In genomic region chr11:100394353-100395074, GRCm38 (mm10) we compare ENCODE assay signal across 9 mouse cellular contexts. TPM values are rescaled to one million over a fixed set of nuclear protein-coding genes. Genes with fewer than 3 reads are reported as not detected.
DNase-seq lines count a peak whose midpoint lies in the region; ATAC-seq and TF ChIP-seq lines count a peak whose summit lies in the region.
"Had no signal": no experiment of that assay in that cellular context is flagged by ENCODE, and none has a peak within 500 bp of the region (broad histone marks: within the 10 kb centered on the region; RNA-seq: fewer than 3 reads in every experiment).

No protein-coding gene starts in this region.

- H3K27ac ChIP-seq in forebrain, postnatal 0 days (ENCODE audit: low read depth, low read length): no peak overlapping the region
- no peak overlapping the region for H3K27ac ChIP-seq in forebrain, embryonic 14.5 days (ENCODE audit: low read depth, low read length)
- peak overlapping the region; percentile 90; the same call in 1 of the 2 replicates for H3K27ac ChIP-seq in lung, embryonic 14.5 days (ENCODE audit: low read depth)
- no peak overlapping the region for H3K27ac ChIP-seq in neural tube, embryonic 13.5 days (replicated peaks)

- peak overlapping the region; percentile 78; the same call in 1 of the 2 replicates for H3K4me2 ChIP-seq in forebrain, postnatal 0 days (ENCODE audit: low read depth)
- H3K4me2 ChIP-seq in forebrain, embryonic 14.5 days (ENCODE audit: low read length): no peak overlapping the region
- H3K4me2 ChIP-seq in lung, embryonic 14.5 days: peak overlapping the region; percentile 78
- peak overlapping the region; percentile 71 for H3K4me2 ChIP-seq in neural tube, embryonic 13.5 days

- H3K9me3 ChIP-seq in forebrain, postnatal 0 days (ENCODE audit: low read length): no peaks in the 10 kb centered on the region
- H3K9me3 ChIP-seq in forebrain, embryonic 14.5 days (replicated peaks; ENCODE audit: control insufficient read depth, low read length): no peaks in the 10 kb centered on the region
- no peaks in the 10 kb centered on the region for H3K9me3 ChIP-seq in lung, embryonic 14.5 days (ENCODE audit: low read depth, low read length)
- H3K9me3 ChIP-seq in neural tube, embryonic 13.5 days: no peaks in the 10 kb centered on the region

- no peak for ATAC-seq in forebrain, postnatal 0 days
- ATAC-seq in forebrain, embryonic 14.5 days: no peak
- ATAC-seq in lung, embryonic 14.5 days (ENCODE audit: insufficient read depth): no peak
- no peak for ATAC-seq in neural tube, embryonic 13.5 days (ENCODE audit: low read depth)

- no peaks in the 10 kb centered on the region for H3K36me3 ChIP-seq in forebrain, postnatal 0 days (ENCODE audit: insufficient read depth)
- no peaks in the 10 kb centered on the region for H3K36me3 ChIP-seq in forebrain, embryonic 14.5 days (ENCODE audit: control insufficient read depth, insufficient read depth, low read length)
- no peaks in the 10 kb centered on the region for H3K36me3 ChIP-seq in lung, embryonic 14.5 days (ENCODE audit: insufficient read depth)
- no peaks in the 10 kb centered on the region for H3K36me3 ChIP-seq in neural tube, embryonic 13.5 days

- no peak overlapping the region for H3K9ac ChIP-seq in forebrain, postnatal 0 days
- H3K9ac ChIP-seq in forebrain, embryonic 14.5 days (ENCODE audit: low read length): no peak overlapping the region
- no peak overlapping the region for H3K9ac ChIP-seq in lung, embryonic 14.5 days
- 0 out of 2 replicates have a peak overlapping the region, but pooled peaks have one; percentile 80 for H3K9ac ChIP-seq in neural tube, embryonic 13.5 days

- no peak overlapping the region for H3K4me3 ChIP-seq in forebrain, postnatal 0 days (ENCODE audit: low read depth, low read length)
- H3K4me3 ChIP-seq in forebrain, embryonic 14.5 days (ENCODE audit: low read depth, low read length): no peak overlapping the region
- H3K4me3 ChIP-seq in lung, embryonic 14.5 days (ENCODE audit: low read depth, low read length): peak overlapping the region; percentile 72
- H3K4me3 ChIP-seq in neural tube, embryonic 13.5 days: peak overlapping the region; percentile 67; the same call in 1 of the 2 replicates
- H3K4me3 ChIP-seq: erythroblast, embryonic 14.5 days had no signal

- DNase-seq in forebrain, postnatal 0 days: no peak
- DNase-seq in forebrain, embryonic 14.5 days (ENCODE audit: low spot score): no peak
- DNase-seq in lung, embryonic 14.5 days: no peak
- no peak for DNase-seq in lung, adult 18-20 months
- DNase-seq in kidney, adult 9 months: peak; percentile 80
- DNase-seq in gastrocnemius, adult 8-10 months (ENCODE audit: low spot score in 2 of 2): no peak
- no peak for DNase-seq in ovary, adult 18-20 months (ENCODE audit: low spot score)

- H3K4me1 ChIP-seq in forebrain, postnatal 0 days (ENCODE audit: insufficient read depth): peaks cover 18% of the 10 kb centered on the region
- H3K4me1 ChIP-seq in forebrain, embryonic 14.5 days (ENCODE audit: control insufficient read depth, insufficient read depth, low read length): peaks cover 10% of the 10 kb centered on the region; the same call in 1 of the 2 replicates
- H3K4me1 ChIP-seq in lung, embryonic 14.5 days (ENCODE audit: insufficient read depth): peaks cover 38% of the 10 kb centered on the region
- peaks cover 67% of the 10 kb centered on the region for H3K4me1 ChIP-seq in neural tube, embryonic 13.5 days (replicated peaks)

- no peak for TF ChIP-seq CTCF in forebrain, postnatal 0 days (IDR thresholded peaks at IDR 0.05; ENCODE audit: low read depth)
- TF ChIP-seq CTCF in lung, embryonic 14.5 days (IDR thresholded peaks at IDR 0.05; ENCODE audit: low read depth): no peak

- WGBS in forebrain, postnatal 0 days: 70% methylated on average over 5 of the region's 5 CpGs
- 81% methylated on average over 5 of the region's 5 CpGs for WGBS in forebrain, embryonic 14.5 days
- 42% methylated on average over 5 of the region's 5 CpGs for WGBS in lung, embryonic 14.5 days
- WGBS in neural tube, embryonic 13.5 days: 62% methylated on average over 5 of the region's 5 CpGs

- H3K27me3 ChIP-seq in forebrain, postnatal 0 days (ENCODE audit: insufficient read depth, low read length): no peaks in the 10 kb centered on the region
- H3K27me3 ChIP-seq in forebrain, embryonic 14.5 days (replicated peaks; ENCODE audit: control insufficient read depth, insufficient read depth, low read length): peaks cover 14% of the 10 kb centered on the region; the same call in 1 of the 2 replicates
- H3K27me3 ChIP-seq in lung, embryonic 14.5 days (ENCODE audit: insufficient read depth, low read length): no peaks in the 10 kb centered on the region
- peaks cover 28% of the 10 kb centered on the region for H3K27me3 ChIP-seq in neural tube, embryonic 13.5 days

RNA-seq across cellular contexts. Expression of gene Jup, which starts 3.0 kb away (rescaled TPM):
- total RNA-seq in forebrain, postnatal 0 days (2014; rRNA removed): 76.6 and 106 TPM in 2 replicates
- 59.4 and 67.0 TPM in 2 replicates for polyA plus RNA-seq in forebrain, postnatal 0 days (2015; fragmentation: Nextera tagmentation; extraction: Ambion mirVana)
- 33.3 and 50.8 TPM in 2 replicates for polyA plus RNA-seq in forebrain, embryonic 14.5 days (2014; fragmentation: Nextera tagmentation; extraction: Ambion mirVana)
- 88.3 and 93.1 TPM in 2 replicates for polyA plus RNA-seq in lung, embryonic 14.5 days (2014; fragmentation: Nextera tagmentation; extraction: Ambion mirVana)
- 91.6 and 94.4 TPM in 2 replicates for polyA plus RNA-seq in neural tube, embryonic 13.5 days (2015; fragmentation: Nextera tagmentation; extraction: Ambion mirVana)
- total RNA-seq in gastrocnemius, adult 8-10 months (2022): 10 to 100 TPM; 52.8 to 86.6 (median 56.6) TPM

RNA-seq across cellular contexts. Expression of gene P3h4, which starts 20.1 kb away (rescaled TPM):
- 16.8 and 27.1 TPM in 2 replicates for total RNA-seq in forebrain, postnatal 0 days (2014; rRNA removed)
- 17.9 and 19.8 TPM in 2 replicates for polyA plus RNA-seq in forebrain, postnatal 0 days (2015; fragmentation: Nextera tagmentation; extraction: Ambion mirVana)
- polyA plus RNA-seq in forebrain, embryonic 14.5 days (2014; fragmentation: Nextera tagmentation; extraction: Ambion mirVana): 14.5 and 16.3 TPM in 2 replicates
- 64.5 and 67.3 TPM in 2 replicates for polyA plus RNA-seq in lung, embryonic 14.5 days (2014; fragmentation: Nextera tagmentation; extraction: Ambion mirVana)
- 24.6 and 27.6 TPM in 2 replicates for polyA plus RNA-seq in neural tube, embryonic 13.5 days (2015; fragmentation: Nextera tagmentation; extraction: Ambion mirVana)
- total RNA-seq in gastrocnemius, adult 8-10 months (2022): 1 to 10 TPM; 1.5 to 3.5 (median 2.3) TPM
- polyA plus RNA-seq: erythroblast, embryonic 14.5 days had no signal

RNA-seq across cellular contexts. Expression of gene Fkbp10, which starts 21.0 kb away (rescaled TPM):
- total RNA-seq in forebrain, postnatal 0 days (2014; rRNA removed): 18.1 and 34.6 TPM in 2 replicates
- polyA plus RNA-seq in forebrain, postnatal 0 days (2015; fragmentation: Nextera tagmentation; extraction: Ambion mirVana): 23.3 and 23.4 TPM in 2 replicates
- polyA plus RNA-seq in forebrain, embryonic 14.5 days (2014; fragmentation: Nextera tagmentation; extraction: Ambion mirVana): 16.1 and 20.8 TPM in 2 replicates
- 135 and 146 TPM in 2 replicates for polyA plus RNA-seq in lung, embryonic 14.5 days (2014; fragmentation: Nextera tagmentation; extraction: Ambion mirVana)
- 33.5 and 37.0 TPM in 2 replicates for polyA plus RNA-seq in neural tube, embryonic 13.5 days (2015; fragmentation: Nextera tagmentation; extraction: Ambion mirVana)
- total RNA-seq in gastrocnemius, adult 8-10 months (2022): 1 to 10 TPM; 1.1 to 3.3 (median 2.9) TPM

RNA-seq across cellular contexts. Expression of gene Hap1, which starts 38.6 kb away (rescaled TPM):
- total RNA-seq in forebrain, postnatal 0 days (2014; rRNA removed): 274 and 518 TPM in 2 replicates
- 131 and 237 TPM in 2 replicates for polyA plus RNA-seq in forebrain, postnatal 0 days (2015; fragmentation: Nextera tagmentation; extraction: Ambion mirVana)
- polyA plus RNA-seq in forebrain, embryonic 14.5 days (2014; fragmentation: Nextera tagmentation; extraction: Ambion mirVana): 55.1 and 81.9 TPM in 2 replicates
- 8.7 and 9.6 TPM in 2 replicates for polyA plus RNA-seq in lung, embryonic 14.5 days (2014; fragmentation: Nextera tagmentation; extraction: Ambion mirVana)
- 62.7 and 67.4 TPM in 2 replicates for polyA plus RNA-seq in neural tube, embryonic 13.5 days (2015; fragmentation: Nextera tagmentation; extraction: Ambion mirVana)
- total RNA-seq in gastrocnemius, adult 8-10 months (2022): under 1 TPM in 2 of 4 experiments, not detected in 2; 0.16 TPM

RNA-seq across cellular contexts. Expression of gene Nt5c3b, which starts 47.1 kb away (rescaled TPM):
- 63.0 and 80.5 TPM in 2 replicates for total RNA-seq in forebrain, postnatal 0 days (2014; rRNA removed)
- 113 and 118 TPM in 2 replicates for polyA plus RNA-seq in forebrain, postnatal 0 days (2015; fragmentation: Nextera tagmentation; extraction: Ambion mirVana)
- polyA plus RNA-seq in forebrain, embryonic 14.5 days (2014; fragmentation: Nextera tagmentation; extraction: Ambion mirVana): 99.6 and 109 TPM in 2 replicates
- 127 and 136 TPM in 2 replicates for polyA plus RNA-seq in lung, embryonic 14.5 days (2014; fragmentation: Nextera tagmentation; extraction: Ambion mirVana)
- 99.8 and 110 TPM in 2 replicates for polyA plus RNA-seq in neural tube, embryonic 13.5 days (2015; fragmentation: Nextera tagmentation; extraction: Ambion mirVana)
- total RNA-seq in gastrocnemius, adult 8-10 months (2022): 1 to 10 TPM; 6.2 to 8.4 (median 7.7) TPM

Comparison
In these comparisons a context has a peak if more than half of its experiments do, and no peak if none do; other contexts are left out.
1. H3K4me3 ChIP-seq: peak in lung, embryonic 14.5 days (single experiment) and neural tube, embryonic 13.5 days (single experiment); none in forebrain, postnatal 0 days (single experiment) and forebrain, embryonic 14.5 days (single experiment).